Mouse (Mus musculus) splenic B cell, adult 2 months (primary cell): Measurements from ENCODE around the gene Gys1.

Experiments
- DNase-seq: peaks from one replicate; pipeline ENCODE4 v3.0.0-alpha.2; 2011; ENCODE audit warnings: low read depth, low spot score
- H3K27me3 ChIP-seq: 2 replicates; pipeline ENCODE4 v1.6.1; 2012; ENCODE audit warnings: mild to moderate bottlenecking, low read length, moderate library complexity, mixed read lengths; ENCODE audit not compliant: control insufficient read depth, poor library complexity, insufficient read depth, severe bottlenecking
- H3K36me3 ChIP-seq: 2 replicates; pipeline ENCODE4 v1.6.1; 2012; ENCODE audit warnings: mild to moderate bottlenecking, low read length, moderate library complexity, mixed read lengths; ENCODE audit not compliant: control insufficient read depth, poor library complexity, insufficient read depth, severe bottlenecking

Gene Gys1

DNA sequence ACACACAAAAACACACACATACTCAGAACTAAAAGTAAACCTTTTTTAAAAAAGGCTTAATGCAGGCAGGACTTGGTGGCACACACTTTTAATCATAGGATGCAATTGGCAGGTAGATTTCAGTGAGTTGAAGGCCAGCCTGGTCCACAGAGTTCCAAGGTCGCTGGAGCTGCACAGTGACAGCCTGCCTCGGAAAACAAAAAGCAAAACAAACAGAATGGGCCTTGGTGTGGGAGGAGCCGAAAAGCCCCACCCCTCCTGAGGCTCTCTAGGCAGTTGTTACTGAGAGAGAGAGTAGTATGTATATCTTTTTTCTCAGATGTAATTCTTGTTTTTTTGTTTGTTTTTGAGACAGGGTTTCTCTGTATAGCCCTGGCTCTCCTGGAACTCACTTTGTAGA is 56.6 kb downstream of the Gys1 start:
- DNase-seq, result no peak
- Histone ChIP-seq H3K27me3 (no peaks in the 10 kb centered on the region), H3K36me3 (no peaks in the 10 kb centered on the region; the same call in none of the 2 replicates)

DNA sequence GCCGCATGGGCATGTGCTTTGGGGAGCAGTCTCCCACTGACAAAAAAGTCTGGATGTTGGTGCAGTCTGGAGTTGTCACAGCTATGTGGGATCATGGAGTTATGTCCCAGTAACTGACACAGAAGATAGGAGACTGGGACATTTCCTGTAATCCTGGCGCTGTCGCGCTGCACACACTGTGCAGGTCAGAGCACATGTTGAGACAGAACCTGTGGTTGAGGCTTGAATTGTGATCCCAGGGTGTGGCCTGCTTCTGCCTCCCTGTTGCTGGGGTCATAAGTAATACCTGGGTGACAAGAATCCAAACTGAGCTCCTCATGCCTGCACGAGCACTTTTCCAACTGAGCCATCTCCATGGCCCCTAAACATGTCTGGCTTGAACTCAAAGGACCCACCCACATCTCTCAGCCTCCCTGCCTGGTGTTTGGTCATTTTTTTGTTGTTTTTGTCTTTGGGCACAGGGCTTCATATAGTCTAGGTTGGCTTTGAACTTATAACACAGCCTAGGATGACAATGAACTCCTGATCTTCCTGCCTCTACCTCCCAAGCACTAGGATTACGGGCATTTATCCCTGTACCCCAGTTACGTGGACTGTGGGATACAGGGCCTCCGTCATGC is 57.7 kb downstream of the Gys1 start:
- no peak for DNase-seq
- H3K36me3 ChIP-seq, result no peaks in the 10 kb centered on the region; the same call in none of the 2 replicates

DNA sequence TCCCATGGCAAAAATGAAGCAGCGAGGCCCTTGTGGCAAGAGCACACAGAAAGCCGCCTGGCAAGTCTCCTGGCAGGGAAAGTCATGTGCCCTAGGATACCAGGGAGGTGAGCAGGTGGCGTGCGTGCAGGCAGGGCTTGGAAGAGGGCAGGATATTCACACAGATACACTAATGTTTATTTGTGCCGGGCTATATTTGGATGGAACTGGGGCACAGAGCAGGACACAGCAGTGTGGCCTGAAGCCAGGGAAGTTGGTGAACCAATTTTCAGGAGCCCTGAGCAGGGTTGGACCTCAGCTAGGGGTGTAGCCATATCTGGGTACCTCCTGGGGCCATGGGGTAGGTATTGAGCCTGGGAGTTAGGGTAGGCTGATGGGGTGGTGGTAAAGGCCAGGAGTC is 58.3 kb downstream of the Gys1 start:
- H3K27me3 ChIP-seq, result no peaks in the 10 kb centered on the region
- DNase-seq, result no peak
- H3K36me3 ChIP-seq, result no peaks in the 10 kb centered on the region; the same call in none of the 2 replicates

More for the DNA sequence above, 57.7 kb downstream of the Gys1 start:
- H3K27me3 ChIP-seq, result no peaks in the 10 kb centered on the region

DNA sequence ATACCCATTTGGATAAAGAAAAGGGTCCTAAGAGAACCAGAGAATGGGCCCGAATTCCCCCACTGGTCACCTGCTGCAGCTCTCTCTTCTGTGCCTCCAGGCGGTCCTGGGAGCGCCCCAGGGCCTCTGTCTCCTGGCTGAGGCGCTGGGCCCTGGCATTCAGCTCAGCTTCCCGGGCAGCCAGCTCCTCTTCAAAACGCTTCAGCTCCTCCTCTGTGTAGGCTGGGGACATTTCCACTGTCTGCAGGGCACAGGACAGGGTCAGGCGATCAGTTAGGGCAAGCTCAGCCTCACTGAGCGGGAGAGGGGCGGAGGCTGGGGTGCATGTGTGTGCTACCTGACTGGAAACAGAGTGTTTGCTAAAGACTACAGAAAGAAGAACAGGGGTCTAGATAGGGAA is 59.9 kb downstream of the Gys1 start:
- DNase-seq, result no peak
- Histone ChIP-seq H3K36me3 (peaks cover 2% of the 10 kb centered on the region), H3K27me3 (no peaks in the 10 kb centered on the region)

DNA sequence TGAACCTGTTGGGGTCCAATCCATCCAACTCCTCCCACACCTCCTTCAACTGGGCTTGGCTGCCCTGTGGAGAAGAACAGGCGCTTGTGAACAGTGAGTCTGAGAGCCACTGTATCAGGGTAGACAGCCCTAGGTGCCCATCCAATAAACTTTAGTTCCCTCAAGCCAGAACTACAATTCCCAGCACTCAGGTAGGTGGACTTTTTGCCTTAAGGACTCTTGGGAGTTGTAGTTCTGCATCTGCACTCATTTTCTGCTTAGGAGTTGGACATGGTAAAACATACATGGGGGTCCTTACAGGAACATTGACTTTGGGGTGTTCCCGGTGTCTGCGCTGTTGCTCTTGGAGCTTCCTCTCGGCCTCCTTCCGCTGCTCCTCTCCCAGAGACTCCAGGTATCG is 63.8 kb downstream of the Gys1 start:
- no peak for DNase-seq
- Histone ChIP-seq H3K27me3 (no peaks in the 10 kb centered on the region), H3K36me3 (peaks cover 2% of the 10 kb centered on the region)
